Mouse (Mus musculus) stomach, postnatal 0 days (tissue): ENCODE measurements around the gene Gm11639.

Experiments used
- CTCF ChIP-seq: IDR thresholded peaks from 2 replicates; pipeline ENCODE4 v1.5.1; 2016; ENCODE audit warnings: antibody characterized with exemption, low read depth, mild to moderate bottlenecking, moderate library complexity
- EP300 ChIP-seq: optimal IDR thresholded peaks from 2 replicates; pipeline ENCODE3; 2016; ENCODE audit warnings: antibody characterized with exemption

DNA sequence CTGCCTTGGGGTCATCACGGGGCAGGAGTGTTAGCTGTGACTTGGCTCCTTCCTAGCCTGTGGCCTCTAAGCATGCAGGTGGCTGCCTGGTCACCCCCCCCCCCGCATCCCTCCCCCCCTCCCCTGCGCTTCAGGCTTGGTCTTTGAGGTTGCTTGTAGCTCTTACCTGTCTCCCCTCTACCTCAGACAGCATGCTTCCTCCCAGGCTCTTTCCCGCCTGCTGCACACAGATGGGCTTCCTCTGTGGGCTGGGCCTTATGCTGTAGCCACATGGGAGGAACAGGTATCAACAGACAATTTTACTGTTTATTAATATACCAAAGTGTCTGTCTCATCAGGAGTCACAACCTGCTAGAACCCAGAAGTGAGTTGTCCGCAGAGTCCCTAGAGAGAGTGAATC is 38.9 kb upstream of the Gm11639 start:
- TF ChIP-seq CTCF: no peak
- TF ChIP-seq EP300: no peak
